11 mouse cellular contexts compared by ENCODE assay signal in genomic region chr13:52250371-52250770, GRCm38 (mm10).
DNase-seq lines count a peak whose midpoint lies in the region; ATAC-seq and TF ChIP-seq lines count a peak whose summit lies in the region.
"Had no signal": no experiment of that assay in that cellular context is flagged by ENCODE, and none has a peak within 500 bp of the region (broad histone marks: within the 10 kb centered on the region; RNA-seq: fewer than 3 reads in every experiment).

No protein-coding gene starts in this region.

- WGBS in kidney, postnatal 0 days = 42% methylated on average over 4 of the region's 4 CpGs
- 50% methylated on average over 4 of the region's 4 CpGs for WGBS in kidney, embryonic 14.5 days

- DNase-seq in kidney, postnatal 0 days (ENCODE audit: low spot score) = no peak
- peak; percentile 14 for DNase-seq in urinary bladder, postnatal 14 days (ENCODE audit: low spot score)
- no peak for DNase-seq in urinary bladder, postnatal 10 days (ENCODE audit: low spot score)
- DNase-seq in right cerebral cortex, adult 18-20 months = no peak
- DNase-seq: kidney, postnatal 14 days had no signal

- peak; percentile 43; the same call in 1 of the 2 replicates for TF ChIP-seq CTCF in kidney, postnatal 0 days (IDR thresholded peaks at IDR 0.05; ENCODE audit: low read depth)

- H3K9ac ChIP-seq in kidney, postnatal 0 days (ENCODE audit: low read depth, low read length) = no peak overlapping the region
- H3K9ac ChIP-seq in kidney, embryonic 14.5 days (ENCODE audit: low read depth, low read length) = no peak overlapping the region
- H3K9ac ChIP-seq: hindbrain, embryonic 12.5 days; midbrain, embryonic 13.5 days had no signal

- ATAC-seq in kidney, postnatal 0 days (replicated peaks; ENCODE audit: low FRiP score, low read depth) = no peak
- ATAC-seq in kidney, embryonic 14.5 days (ENCODE audit: low FRiP score, low TSS enrichment) = no peak
- peak; percentile 72 for ATAC-seq in granulocyte monocyte progenitor cell, adult 5-6 weeks (replicated peaks; ENCODE audit: poor library complexity, severe bottlenecking)
- no peak for ATAC-seq in erythroblast, adult 5-6 weeks (replicated peaks; ENCODE audit: low FRiP score, poor library complexity, severe bottlenecking)
- ATAC-seq: forebrain, embryonic 14.5 days; midbrain, embryonic 13.5 days had no signal

- H3K4me1 ChIP-seq in kidney, postnatal 0 days (replicated peaks; ENCODE audit: insufficient read depth, low read length) = no peaks in the 10 kb centered on the region
- H3K4me1 ChIP-seq in kidney, embryonic 14.5 days (ENCODE audit: control insufficient read depth, insufficient read depth, low read length) = no peaks in the 10 kb centered on the region
- H3K4me1 ChIP-seq: hindbrain, embryonic 12.5 days; midbrain, embryonic 13.5 days had no signal

- no peak overlapping the region for H3K27ac ChIP-seq in kidney, postnatal 0 days
- no peak overlapping the region for H3K27ac ChIP-seq in kidney, embryonic 14.5 days (ENCODE audit: low read depth, low read length)
- H3K27ac ChIP-seq: hindbrain, embryonic 12.5 days; midbrain, embryonic 13.5 days had no signal

- H3K4me2 ChIP-seq in kidney, postnatal 0 days (ENCODE audit: low read length) = no peak overlapping the region
- no peak overlapping the region for H3K4me2 ChIP-seq in kidney, embryonic 14.5 days (replicated peaks; ENCODE audit: low read depth, low read length)
- H3K4me2 ChIP-seq: hindbrain, embryonic 12.5 days; midbrain, embryonic 13.5 days had no signal

- H3K36me3 ChIP-seq in kidney, postnatal 0 days (ENCODE audit: insufficient read depth, low read length) = no peaks in the 10 kb centered on the region
- H3K36me3 ChIP-seq in kidney, embryonic 14.5 days (ENCODE audit: control insufficient read depth, insufficient read depth, low read length) = no peaks in the 10 kb centered on the region
- H3K36me3 ChIP-seq: hindbrain, embryonic 12.5 days; midbrain, embryonic 13.5 days had no signal

- no peak overlapping the region for H3K4me3 ChIP-seq in kidney, postnatal 0 days (replicated peaks; ENCODE audit: low read depth, low read length)
- H3K4me3 ChIP-seq in kidney, embryonic 14.5 days (ENCODE audit: low read length) = no peak overlapping the region
- H3K4me3 ChIP-seq: hindbrain, embryonic 12.5 days; midbrain, embryonic 13.5 days had no signal

- H3K9me3 ChIP-seq in kidney, postnatal 0 days (replicated peaks; ENCODE audit: low read length) = no peaks in the 10 kb centered on the region
- H3K9me3 ChIP-seq in kidney, embryonic 14.5 days (ENCODE audit: control insufficient read depth, low read length) = no peaks in the 10 kb centered on the region
- H3K9me3 ChIP-seq: hindbrain, embryonic 12.5 days; midbrain, embryonic 13.5 days had no signal

- H3K27me3 ChIP-seq in kidney, postnatal 0 days (ENCODE audit: insufficient read depth, low read length) = no peaks in the 10 kb centered on the region
- H3K27me3 ChIP-seq in kidney, embryonic 14.5 days (ENCODE audit: control insufficient read depth, insufficient read depth, low read length) = no peaks in the 10 kb centered on the region
- H3K27me3 ChIP-seq: hindbrain, embryonic 12.5 days; midbrain, embryonic 13.5 days had no signal
